Mouse (Mus musculus) cerebellum, adult 2 months (tissue): Measurements from ENCODE around the gene Sec22b. TPM values are rescaled to one million over a fixed set of nuclear protein-coding genes. Genes with fewer than 3 reads are reported as not detected.

Source experiments
- DNase-seq, 2 experiments: peaks; one replicate each; pipeline ENCODE4 v3.0.0; 2021
- H3K27ac ChIP-seq: fragments of 200-500 bp; 2 replicates; pipeline ENCODE4 v1.5.1; 2012; ENCODE audit warnings: low read length, control low read depth, inconsistent platforms; ENCODE audit not compliant: insufficient read depth
- H3K27me3 ChIP-seq: fragments of 200-500 bp; 2 replicates; pipeline ENCODE4 v1.6.1; 2012; ENCODE audit warnings: inconsistent platforms, mild to moderate bottlenecking, low read length, moderate library complexity; ENCODE audit not compliant: control insufficient read depth, insufficient read depth
- H3K4me1 ChIP-seq: fragments of 200-500 bp; 2 replicates; pipeline ENCODE4 v1.6.1; 2011; ENCODE audit warnings: low read length; ENCODE audit not compliant: control insufficient read depth, insufficient read depth
- H3K4me3 ChIP-seq: fragments of 200-500 bp; replicated peaks from 2 replicates; pipeline ENCODE3; 2011; ENCODE audit warnings: mild to moderate bottlenecking, low read depth, low read length, control low read depth; ENCODE audit not compliant: insufficient read depth
- CTCF ChIP-seq: fragments of 200-500 bp; IDR thresholded peaks from 2 replicates; pipeline ENCODE4 v1.5.1; 2011; ENCODE audit warnings: low read depth, mild to moderate bottlenecking, control low read depth, low read length, moderate library complexity, borderline replicate concordance; ENCODE audit not compliant: insufficient read depth
- POLR2A ChIP-seq: fragments of 200-500 bp; IDR thresholded peaks from 2 replicates; pipeline ENCODE4 v1.6.1; 2011; ENCODE audit warnings: low read length, control low read depth, borderline replicate concordance; ENCODE audit not compliant: insufficient read depth
- WGBS: fragments of 180-500 bp; shearing (Covaris S2); methylation state at CpG from one replicate; pipeline ENCODE4 v1.1.7; 2018; 5-methylcytosine and 5-hydroxymethylcytosine counted together
- polyA plus RNA-seq: library from polyadenylated mRNA; depleted of rRNA; stranded (reverse); fragments of >200 nt; gene quantifications from 2 replicates; pipeline ENCODE4 v1.2.3, GENCODE M21; 2012; rRNA removed

The Sec22b gene
- polyA plus RNA-seq, 1 experiment: 70.5 TPM

GRCm38 (mm10) chr3:97961962-97962361, 61.0 kb downstream of the Sec22b start:
- DNase-seq: no peak
- WGBS: 48% methylated on average over 6 of the region's 6 CpGs
- Histone ChIP-seq H3K4me3 (no peak overlapping the region), H3K27ac (no peak overlapping the region), H3K27me3 (no peaks in the 10 kb centered on the region), H3K4me1 (no peaks in the 10 kb centered on the region)
- TF ChIP-seq CTCF (no peak), POLR2A (no peak)

GRCm38 (mm10) chr3:97964878-97965353, 63.9 kb downstream of the Sec22b start:
- WGBS: 40% methylated on average over 14 of the region's 14 CpGs

GRCm38 (mm10) chr3:97967627-97968026, 66.6 kb downstream of the Sec22b start:
- Histone ChIP-seq H3K4me3 (no peak overlapping the region), H3K27ac (no peak overlapping the region), H3K4me1 (no peaks in the 10 kb centered on the region), H3K27me3 (no peaks in the 10 kb centered on the region)
- DNase-seq: no peak
- TF ChIP-seq CTCF: no peak
- no peak for TF ChIP-seq POLR2A
- WGBS: 54% methylated on average over 2 of the region's 2 CpGs

More at GRCm38 (mm10) chr3:97964878-97965353, 63.9 kb downstream of the Sec22b start:
- no peak overlapping the region for H3K27ac ChIP-seq
- H3K4me3 ChIP-seq: no peak overlapping the region
- TF ChIP-seq CTCF (no peak), POLR2A (no peak)
- no peaks in the 10 kb centered on the region for H3K27me3 ChIP-seq
- DNase-seq: no peak
- H3K4me1 ChIP-seq: no peaks in the 10 kb centered on the region

GRCm38 (mm10) chr3:97968191-97968590, 67.2 kb downstream of the Sec22b start:
- no peak for TF ChIP-seq CTCF
- no peak for TF ChIP-seq POLR2A
- WGBS: 95% methylated on average over 2 of the region's 2 CpGs
- Histone ChIP-seq H3K27me3 (no peaks in the 10 kb centered on the region), H3K4me1 (no peaks in the 10 kb centered on the region), H3K4me3 (no peak overlapping the region), H3K27ac (no peak overlapping the region)
- no peak for DNase-seq

GRCm38 (mm10) chr3:97969019-97969418, 68.0 kb downstream of the Sec22b start:
- H3K4me1 ChIP-seq: no peaks in the 10 kb centered on the region
- no peak overlapping the region for H3K4me3 ChIP-seq
- H3K27ac ChIP-seq: no peak overlapping the region
- TF ChIP-seq POLR2A: no peak
- no peak for TF ChIP-seq CTCF
- WGBS: 74% methylated on average over 1 of the region's 1 CpGs
- no peak for DNase-seq
- no peaks in the 10 kb centered on the region for H3K27me3 ChIP-seq

GRCm38 (mm10) chr3:97971117-97971516, 70.1 kb downstream of the Sec22b start:
- no peak overlapping the region for H3K27ac ChIP-seq
- no peaks in the 10 kb centered on the region for H3K27me3 ChIP-seq
- 27% methylated on average over 7 of the region's 7 CpGs for WGBS
- DNase-seq: no peak
- no peak overlapping the region for H3K4me3 ChIP-seq
- TF ChIP-seq POLR2A (no peak), CTCF (no peak)
- no peaks in the 10 kb centered on the region for H3K4me1 ChIP-seq

GRCm38 (mm10) chr3:97972200-97972599, 71.2 kb downstream of the Sec22b start:
- TF ChIP-seq POLR2A: no peak
- no peak for TF ChIP-seq CTCF
- no peaks in the 10 kb centered on the region for H3K27me3 ChIP-seq
- H3K27ac ChIP-seq: no peak overlapping the region
- no peaks in the 10 kb centered on the region for H3K4me1 ChIP-seq
- 68% methylated on average over 5 of the region's 5 CpGs for WGBS
- DNase-seq: no peak
- H3K4me3 ChIP-seq: no peak overlapping the region

GRCm38 (mm10) chr3:97972707-97973106, 71.7 kb downstream of the Sec22b start:
- Histone ChIP-seq H3K4me1 (no peaks in the 10 kb centered on the region), H3K4me3 (no peak overlapping the region), H3K27me3 (no peaks in the 10 kb centered on the region), H3K27ac (no peak overlapping the region)
- 75% methylated on average over 4 of the region's 4 CpGs for WGBS
- no peak for TF ChIP-seq POLR2A
- no peak for TF ChIP-seq CTCF
- DNase-seq: no peak

Other genes with a start within 250 kb of the Sec22b start
- gene Prkab2, start 243.0 kb upstream of the Sec22b start, polyA plus RNA-seq: 26.6 and 26.8 TPM in 2 replicates
- not detected in 2 replicates for gene Gm17651, start 226.5 kb upstream of the Sec22b start, polyA plus RNA-seq
- gene Pde4dip, start 12.5 kb upstream of the Sec22b start, polyA plus RNA-seq: 88.6 and 93.9 TPM in 2 replicates
- 5.1 and 6.0 TPM in 2 replicates for gene Notch2, start 112.3 kb downstream of the Sec22b start, polyA plus RNA-seq